1 mouse cellular context compared by ENCODE assay signal in the genomic region with DNA sequence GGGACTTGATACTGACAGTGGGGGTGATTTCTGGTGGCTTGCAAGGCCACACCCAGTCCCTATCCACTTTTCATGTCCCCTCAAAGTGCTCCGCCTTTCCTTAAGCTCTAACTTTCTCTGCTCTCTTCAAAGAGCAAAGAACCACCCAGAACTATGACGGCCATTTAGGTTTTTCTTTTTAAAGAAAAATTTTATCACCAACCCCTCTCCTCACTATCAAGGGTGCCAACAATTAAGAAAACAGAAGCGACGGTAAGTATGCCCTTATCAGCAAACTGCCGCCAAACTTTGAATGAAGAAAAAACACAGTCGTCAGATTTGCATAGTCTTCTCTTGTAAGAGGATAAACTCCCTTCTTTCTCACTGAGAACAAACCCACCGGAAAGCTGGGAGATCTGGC.
TF ChIP-seq lines count a peak whose summit lies in the region.

No protein-coding gene starts in this region.

TF ChIP-seq in MEL, 35 proteins besides CTCF, POLR2A, EP300 and RAD21 (continued from another document):
- TF ChIP-seq USF2 (IDR thresholded peaks at IDR 0.05; ENCODE audit: borderline replicate concordance in 1 of 2, insufficient read depth in 1 of 2, low read depth in 1 of 2, low read length in 2 of 2) (no peak), CHD2 (IDR thresholded peaks at IDR 0.05; ENCODE audit: low read length) (no peak), MYC (IDR thresholded peaks at IDR 0.05; ENCODE audit: low read depth, low read length) (no peak), MAZ (IDR thresholded peaks at IDR 0.05; ENCODE audit: low read depth, low read length) (0 out of 2 replicates have a peak, but pooled peaks have one; percentile 13), USF1 (IDR thresholded peaks at IDR 0.05; ENCODE audit: low read depth, low read length) (no peak), KAT2A (conservative IDR thresholded peaks at IDR 0.05; ENCODE audit: low read depth, low read length) (no peak), MAX (IDR thresholded peaks at IDR 0.05; ENCODE audit: low read length) (no peak), ZKSCAN1 (IDR thresholded peaks at IDR 0.05; ENCODE audit: low read depth, low read length) (no peak), ELF1 (IDR thresholded peaks at IDR 0.05; ENCODE audit: low read depth, low read length) (no peak), TCF12 (IDR thresholded peaks at IDR 0.05; ENCODE audit: low read depth, low read length) (peak; percentile 49; the same call in 1 of the 2 replicates), E2F4 (IDR thresholded peaks at IDR 0.05; ENCODE audit: borderline replicate concordance, low read depth, low read length) (no peak), MXI1 (IDR thresholded peaks at IDR 0.05; ENCODE audit: low read depth, low read length) (no peak)
